Mouse (Mus musculus) c-Kit-negative CD71-positive TER-119-positive erythroid progenitor cells, embryonic 14.5 days (primary cell): ENCODE measurements around the gene Oas1e.

ENCODE experiments used
- DNase-seq: peaks from one replicate; pipeline ENCODE4 v3.0.0-alpha.2; 2013; ENCODE audit warnings: low read depth, low spot score

The Oas1e gene

GRCm38 (mm10) chr5:120776801-120777200, 18.5 kb downstream of the Oas1e start:
- DNase-seq, result no peak

- DNase-seq, result no peak
These were observed 19.9 kb downstream of the Oas1e start for GRCm38 (mm10) chr5:120775287-120775985.

DNA sequence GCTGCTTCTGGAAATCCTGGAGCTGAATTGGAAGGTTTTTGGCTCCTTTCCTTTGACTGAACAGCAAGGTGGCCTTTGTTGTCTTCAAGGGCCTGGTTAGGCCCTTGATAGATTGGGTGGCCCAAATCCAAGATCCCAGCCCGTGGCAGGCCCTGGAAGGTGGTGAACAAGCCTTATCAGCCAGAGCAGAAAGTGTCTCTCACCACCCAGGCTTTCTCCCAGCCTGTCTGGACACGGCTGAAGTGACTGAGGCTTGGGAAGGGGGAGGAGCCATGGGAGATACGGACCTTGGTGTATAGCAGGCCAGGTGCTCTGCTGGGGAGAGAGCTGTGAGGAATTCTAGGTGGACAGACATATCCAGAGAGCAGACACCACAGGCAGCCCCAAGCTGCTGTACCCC, 25.9 kb downstream of the Oas1e start:
- DNase-seq, result no peak

- DNase-seq, result no peak
These were observed 30.3 kb downstream of the Oas1e start for GRCm38 (mm10) chr5:120765010-120765409.

DNA sequence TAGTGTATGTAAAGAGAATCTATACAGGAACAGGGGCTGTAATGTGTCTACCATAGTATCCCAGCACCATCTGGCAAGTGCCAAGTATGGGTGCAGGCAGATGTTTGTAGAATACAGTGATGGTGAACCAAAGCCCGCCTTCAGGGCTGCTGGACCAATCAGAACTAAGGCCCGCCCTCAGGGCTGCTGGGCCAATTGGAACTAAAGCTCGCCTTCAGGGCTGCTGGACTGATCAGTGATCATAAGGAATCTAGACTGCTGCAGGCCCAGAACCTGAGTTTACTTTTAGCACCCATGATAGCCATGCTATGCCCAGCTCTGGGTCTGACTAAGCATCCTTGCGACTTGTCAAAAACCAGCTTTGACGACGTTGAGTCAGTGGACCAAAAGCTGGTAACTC, 33.4 kb downstream of the Oas1e start:
- DNase-seq, result no peak

DNA sequence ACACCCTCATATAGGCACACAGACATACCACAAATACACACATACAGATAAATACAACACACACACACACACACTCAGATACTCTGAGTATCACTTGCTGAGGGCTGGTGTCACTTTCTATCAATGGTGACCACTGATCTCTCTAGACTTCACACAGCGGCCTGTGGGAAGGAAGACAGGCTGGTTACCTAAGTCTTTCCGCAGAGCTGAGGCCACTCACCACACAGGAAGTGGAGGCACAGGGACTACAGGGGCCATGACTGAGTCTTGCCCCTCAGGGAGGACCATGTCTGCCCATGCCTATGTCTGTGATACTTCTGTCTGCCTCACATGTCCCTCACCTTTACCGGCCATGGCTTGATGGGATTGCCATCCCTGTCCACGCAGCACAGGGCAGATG, 41.1 kb downstream of the Oas1e start:
- no peak for DNase-seq

DNA sequence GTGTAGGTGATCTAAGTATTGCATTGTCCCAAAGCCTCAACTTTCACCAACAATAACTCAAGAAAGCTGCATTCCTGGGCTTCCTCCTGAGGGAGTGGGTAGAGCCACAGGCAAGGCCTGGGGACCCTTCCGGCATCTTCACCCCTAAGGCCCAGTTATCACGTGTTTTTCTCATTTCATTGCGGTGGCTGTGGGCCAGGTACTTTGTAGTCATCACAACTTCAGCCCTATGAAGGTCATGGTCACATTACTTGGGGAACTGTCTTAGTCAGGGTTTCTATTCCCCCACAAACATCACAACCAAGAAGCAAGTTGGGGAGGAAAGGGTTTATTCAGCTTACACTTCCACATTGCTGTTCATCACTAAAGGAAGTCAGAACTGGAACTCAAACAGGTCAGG, 42.5 kb downstream of the Oas1e start:
- no peak for DNase-seq

DNA sequence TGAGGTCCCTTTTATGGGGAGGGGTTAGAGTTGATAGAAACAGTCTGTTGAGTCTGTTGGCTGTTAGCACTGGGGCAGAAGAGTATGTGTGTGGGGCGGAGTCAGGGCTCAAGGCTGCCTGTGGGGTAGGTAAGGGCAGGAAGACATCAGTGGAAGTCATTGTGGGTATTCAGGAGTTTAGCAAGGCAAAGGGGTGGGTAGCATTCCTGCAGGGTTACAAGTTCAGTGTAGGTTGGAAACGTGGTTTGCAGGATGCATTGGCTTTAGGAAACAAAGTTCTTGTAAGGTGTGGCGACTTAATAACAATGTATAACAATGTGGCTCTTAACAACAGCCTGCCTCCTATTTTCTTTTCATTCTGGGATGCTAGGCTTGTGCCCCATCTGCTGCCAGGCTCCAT, 44.1 kb downstream of the Oas1e start:
- no peak for DNase-seq

DNA sequence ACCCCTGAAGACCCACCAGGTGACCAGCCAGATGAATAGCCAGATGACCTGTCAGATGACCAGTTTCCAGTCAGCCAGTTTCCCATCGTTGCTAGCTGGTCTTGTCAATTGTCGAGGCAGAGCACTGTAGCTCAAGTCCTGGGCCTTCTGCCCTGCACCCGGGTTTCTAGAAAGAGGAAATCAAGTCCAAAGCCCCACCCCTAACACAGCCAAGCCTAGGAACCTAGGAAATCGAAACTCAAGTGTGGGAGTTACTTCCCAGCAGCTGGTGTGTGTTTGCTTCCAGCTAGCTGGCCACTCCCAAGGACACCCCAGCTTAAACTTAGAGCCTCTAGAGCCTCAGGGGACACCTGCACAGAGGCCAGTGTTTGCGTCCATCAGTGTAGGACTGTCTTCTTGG, 45.6 kb downstream of the Oas1e start, which contains the start of gene Oas2:
TSS of gene Oas2 (minus strand) at position 166 of the 400 bp plus-strand sequence.
- DNase-seq, result no peak

DNA sequence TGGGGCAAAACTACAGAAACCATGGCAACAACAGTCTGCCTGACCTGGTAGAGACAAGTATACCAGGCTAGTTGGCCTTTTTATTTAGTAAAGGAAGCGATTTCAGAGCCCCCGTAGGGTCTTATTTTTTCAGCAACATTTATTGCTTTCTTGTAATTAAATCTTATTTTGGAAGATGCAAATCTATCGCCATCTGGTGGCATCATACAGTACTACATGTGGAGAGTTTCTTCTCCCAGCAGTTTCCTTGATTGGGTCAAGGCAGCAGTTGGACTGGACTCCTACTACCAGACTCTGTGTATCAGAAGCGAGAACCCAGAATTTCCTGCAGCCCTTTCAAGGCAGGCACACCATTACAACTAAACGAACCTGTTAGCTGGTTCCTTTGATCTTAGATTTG, 48.9 kb downstream of the Oas1e start:
- DNase-seq, result peak; percentile 16

GRCm38 (mm10) chr5:120742125-120742524, 53.2 kb downstream of the Oas1e start:
- DNase-seq, result peak; percentile 11
